Mouse (Mus musculus) liver, embryonic 14.5 days (tissue): ENCODE results near the gene Arl5c. TPM values are rescaled to one million over a fixed set of nuclear protein-coding genes. Genes with fewer than 3 reads are reported as not detected.
A peak's percentile ranks its signal among the peaks of the same experiment; 100 is the strongest.

ENCODE experiments used
- ATAC-seq: fragments of 200-750 bp; cut with Nextera tagmentation; 2 replicates; pipeline ENCODE4 v1.8.0; 2017; ENCODE audit warnings: moderate number of reproducible peaks, mild to moderate bottlenecking, moderate library complexity; ENCODE audit not compliant: insufficient read depth
- DNase-seq, 3 experiments: peaks; one replicate each; pipeline ENCODE4 v3.0.0-alpha.2; 2012 to 2013; ENCODE audit warnings: low read depth in 3 of 3, low spot score in 3 of 3
- H3K27ac ChIP-seq: fragments of 300-500 bp; sonication (generic); 2 replicates; pipeline ENCODE4 v1.5.1; 2014; ENCODE audit warnings: moderate library complexity, mild to moderate bottlenecking, control low read depth, inconsistent platforms
- H3K27me3 ChIP-seq: fragments of 300-500 bp; sonication (generic); 2 replicates; pipeline ENCODE4 v1.6.1; 2014; ENCODE audit warnings: mild to moderate bottlenecking, low read length, moderate library complexity; ENCODE audit not compliant: control insufficient read depth, insufficient read depth
- H3K36me3 ChIP-seq: fragments of 300-500 bp; sonication (generic); replicated peaks from 2 replicates; pipeline ENCODE4 v1.6.1; 2014; ENCODE audit warnings: low read depth; ENCODE audit not compliant: control insufficient read depth, insufficient read depth
- H3K4me1 ChIP-seq, 2 experiments: fragments of 200-500 bp in 1 of 2; fragments of 300-500 bp in 1 of 2; sonication (generic) in 1 of 2; replicated peaks; 2 replicates each; pipeline ENCODE4 v1.6.1; 2012 to 2014; ENCODE audit warnings: antibody characterized with exemption in 1 of 2, inconsistent platforms in 1 of 2, low read length in 1 of 2; ENCODE audit not compliant: control insufficient read depth in 2 of 2, insufficient read depth in 2 of 2
- H3K4me2 ChIP-seq: fragments of 300-500 bp; sonication (generic); 2 replicates; pipeline ENCODE4 v1.6.1; 2014; ENCODE audit warnings: low read depth, mild to moderate bottlenecking, control low read depth, moderate library complexity
- H3K4me3 ChIP-seq, 2 experiments: fragments of 200-500 bp in 1 of 2; fragments of 300-500 bp in 1 of 2; sonication (generic) in 1 of 2; 2 replicates each; pipeline ENCODE4 v1.5.1; 2012 to 2014; ENCODE audit warnings: low read depth in 2 of 2, low read length in 2 of 2, mild to moderate bottlenecking in 2 of 2, control low read depth in 1 of 2, inconsistent platforms in 1 of 2, moderate library complexity in 1 of 2; ENCODE audit not compliant: insufficient read depth in 1 of 2
- H3K9ac ChIP-seq: fragments of 300-500 bp; sonication (generic); replicated peaks from 2 replicates; pipeline ENCODE4 v1.6.1; 2014; ENCODE audit warnings: mild to moderate bottlenecking, control low read depth, moderate library complexity
- H3K9me3 ChIP-seq: fragments of 300-500 bp; sonication (generic); 2 replicates; pipeline ENCODE4 v1.6.1; 2016; ENCODE audit warnings: low read length, mixed read lengths; ENCODE audit not compliant: control insufficient read depth
- CTCF ChIP-seq: IDR thresholded peaks from 2 replicates; pipeline ENCODE4 v1.5.1; 2016; ENCODE audit warnings: antibody characterized with exemption, low read depth, control low read depth
- EP300 ChIP-seq: IDR thresholded peaks from 2 replicates; pipeline ENCODE4 v1.6.1; 2016; ENCODE audit warnings: antibody characterized with exemption, low read depth
- WGBS: fragments of 180-500 bp; shearing (Covaris S2); extraction: QIAGEN DNeasy Blood & Tissue Kit; methylation state at CpG from one replicate; pipeline ENCODE4 v1.1.7; 2014; ENCODE audit not compliant: insufficient replicate concordance; 5-methylcytosine and 5-hydroxymethylcytosine counted together
- polyA plus RNA-seq, 2 experiments: library from polyadenylated mRNA; depleted of rRNA in 1 of 2; stranded (reverse) in 1 of 2; unstranded in 1 of 2; fragments of >200 nt; fragmentation: Nextera tagmentation in 1 of 2; extraction: Ambion mirVana in 1 of 2; gene quantifications; 2 replicates each; pipeline versions ENCODE4 v1.2.1 to v1.2.3; 2012 to 2014

The Arl5c gene
- polyA plus RNA-seq, 2 experiments: 2.2 to 6.4 TPM

DNA sequence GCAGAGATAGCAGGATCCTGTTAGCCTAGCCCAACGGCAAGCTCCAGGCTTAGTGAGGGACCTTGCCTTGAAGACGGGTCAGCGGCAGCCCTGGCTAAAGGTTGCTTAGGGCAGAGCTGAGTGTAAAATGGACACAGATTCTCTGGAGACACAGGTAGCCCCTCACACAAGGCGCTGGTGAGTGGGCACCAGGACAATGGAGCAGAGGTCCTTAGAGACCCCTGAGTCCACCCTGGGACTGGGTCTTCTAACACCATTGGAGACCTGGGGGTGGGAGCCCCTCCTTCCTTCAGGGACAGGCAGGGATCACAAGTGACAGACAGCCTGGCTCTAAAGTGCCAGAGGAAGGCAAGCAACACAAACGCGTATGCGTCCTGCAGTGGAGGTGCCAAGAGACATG, 25.2 kb downstream of the Arl5c start:
- no peak overlapping the region for H3K4me2 ChIP-seq
- ATAC-seq (no peak), DNase-seq (no peak)
- H3K27me3 ChIP-seq: no peaks in the 10 kb centered on the region
- no peak for TF ChIP-seq EP300
- no peak for TF ChIP-seq CTCF
- no peaks in the 10 kb centered on the region for H3K36me3 ChIP-seq
- H3K9me3 ChIP-seq: no peaks in the 10 kb centered on the region
- no peaks in the 10 kb centered on the region for H3K4me1 ChIP-seq
- 68% methylated on average over 7 of the region's 7 CpGs for WGBS
- no peak overlapping the region for H3K4me3 ChIP-seq
- no peak overlapping the region for H3K27ac ChIP-seq
- H3K9ac ChIP-seq: no peak overlapping the region

DNA sequence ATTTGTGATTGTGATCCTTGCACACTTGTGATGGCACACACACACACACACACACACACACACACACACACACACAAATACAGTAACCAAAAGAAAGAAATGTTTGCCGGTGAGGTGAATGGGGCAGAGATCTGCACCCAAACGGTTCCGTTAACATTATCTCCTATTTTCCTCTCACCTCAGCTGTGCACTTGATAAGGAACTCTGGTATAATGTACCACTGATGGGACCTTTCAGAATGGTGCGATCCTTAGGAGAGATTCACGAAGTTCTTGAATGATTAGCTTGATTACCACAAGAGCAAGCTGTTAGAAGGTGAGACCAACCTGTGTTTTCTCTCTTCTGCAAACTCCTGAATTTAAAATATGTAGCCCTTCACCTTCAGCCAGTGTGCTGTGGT, 27.6 kb downstream of the Arl5c start:
- no peaks in the 10 kb centered on the region for H3K36me3 ChIP-seq
- no peaks in the 10 kb centered on the region for H3K27me3 ChIP-seq
- no peak overlapping the region for H3K4me3 ChIP-seq
- no peak overlapping the region for H3K9ac ChIP-seq
- no peak overlapping the region for H3K4me2 ChIP-seq
- H3K4me1 ChIP-seq: no peaks in the 10 kb centered on the region
- ATAC-seq: no peak
- no peak for DNase-seq
- TF ChIP-seq EP300 (no peak), CTCF (no peak)
- no peaks in the 10 kb centered on the region for H3K9me3 ChIP-seq
- 34% methylated on average over 5 of the region's 5 CpGs for WGBS
- no peak overlapping the region for H3K27ac ChIP-seq

DNA sequence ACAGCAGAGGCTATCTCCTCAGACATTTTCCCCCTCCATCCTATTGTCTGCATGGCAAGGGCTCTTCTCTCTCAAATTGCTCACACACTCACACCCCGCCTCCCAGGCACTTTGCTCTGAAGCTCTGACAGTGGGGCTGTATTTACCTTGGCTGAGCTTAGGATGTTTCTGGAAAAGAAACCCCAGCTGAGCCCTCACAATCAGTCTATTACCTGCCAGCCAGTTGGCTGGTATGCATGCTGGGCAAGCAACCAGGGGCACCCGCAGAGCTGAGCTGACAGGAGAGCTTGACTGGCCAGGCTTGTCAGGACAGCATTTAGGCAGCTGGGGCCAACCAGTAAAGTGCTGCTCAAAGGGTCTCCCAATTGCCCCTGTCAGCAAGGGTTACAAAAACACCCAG, 28.9 kb downstream of the Arl5c start:
- no peaks in the 10 kb centered on the region for H3K4me1 ChIP-seq
- H3K9ac ChIP-seq: no peak overlapping the region
- no peak overlapping the region for H3K4me3 ChIP-seq
- H3K27me3 ChIP-seq: no peaks in the 10 kb centered on the region
- H3K36me3 ChIP-seq: no peaks in the 10 kb centered on the region
- TF ChIP-seq EP300: no peak
- TF ChIP-seq CTCF: no peak
- no peak overlapping the region for H3K4me2 ChIP-seq
- WGBS: 52% methylated on average over 2 of the region's 2 CpGs
- ATAC-seq (no peak), DNase-seq (no peak)
- no peaks in the 10 kb centered on the region for H3K9me3 ChIP-seq
- no peak overlapping the region for H3K27ac ChIP-seq

DNA sequence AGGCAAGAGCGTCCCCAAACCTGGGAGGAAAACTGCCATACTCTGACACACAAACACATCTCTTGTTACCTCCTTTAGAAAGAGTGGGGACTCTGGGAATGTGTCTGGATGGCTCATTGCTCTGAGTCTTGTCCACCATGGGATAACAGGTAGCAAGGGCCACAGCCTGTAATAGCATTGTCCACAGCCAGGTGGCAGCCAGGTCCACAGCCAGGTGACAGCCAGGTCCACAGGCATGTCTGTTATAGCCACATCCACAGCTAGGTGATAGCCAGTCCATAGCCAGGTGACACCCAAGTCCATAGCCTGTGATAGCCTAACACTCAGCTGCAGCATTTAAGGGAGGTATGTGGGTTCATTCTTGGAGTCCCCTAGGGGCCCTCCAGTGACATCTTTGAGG, 35.1 kb downstream of the Arl5c start:
- no peaks in the 10 kb centered on the region for H3K27me3 ChIP-seq
- no peak overlapping the region for H3K27ac ChIP-seq
- no peak for ATAC-seq
- 88% methylated on average over 1 of the region's 1 CpGs for WGBS
- H3K9me3 ChIP-seq: no peaks in the 10 kb centered on the region
- no peaks in the 10 kb centered on the region for H3K36me3 ChIP-seq
- H3K4me2 ChIP-seq: no peak overlapping the region
- no peaks in the 10 kb centered on the region for H3K4me1 ChIP-seq
- H3K9ac ChIP-seq: no peak overlapping the region
- TF ChIP-seq CTCF (peak; percentile 71), EP300 (no peak)
- DNase-seq: no peak
- no peak overlapping the region for H3K4me3 ChIP-seq

DNA sequence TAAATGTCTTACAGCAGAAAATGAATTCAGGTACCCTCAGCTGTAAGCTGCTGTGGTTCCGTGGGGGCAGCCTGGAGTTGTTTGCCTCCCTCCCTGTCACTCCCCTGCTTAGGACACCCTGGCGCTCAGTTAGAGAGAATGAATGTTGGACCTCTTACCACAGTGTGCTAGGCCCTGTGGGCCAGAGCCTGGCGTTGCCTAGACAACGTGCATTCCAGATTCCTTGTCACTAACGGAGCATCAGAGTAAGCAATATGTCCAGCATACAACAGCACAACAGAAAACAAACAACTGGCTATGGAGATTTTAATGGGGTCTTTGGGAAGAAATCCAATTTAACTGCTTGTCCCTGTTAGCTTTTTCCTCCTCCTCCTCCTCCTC, 36.7 kb downstream of the Arl5c start:
- 65% methylated on average over 5 of the region's 5 CpGs for WGBS
- Histone ChIP-seq H3K9ac (no peak overlapping the region), H3K4me1 (peaks cover 0 to 3% of the 10 kb centered on the region in 2 experiments; a peak in 1 of 4 replicates)

More for the DNA sequence above, 36.7 kb downstream of the Arl5c start:
- no peak for DNase-seq
- H3K27me3 ChIP-seq: no peaks in the 10 kb centered on the region
- H3K4me3 ChIP-seq: no peak overlapping the region
- no peak for ATAC-seq
- no peak for TF ChIP-seq EP300
- TF ChIP-seq CTCF: no peak
- H3K9me3 ChIP-seq: no peaks in the 10 kb centered on the region
- no peaks in the 10 kb centered on the region for H3K36me3 ChIP-seq
- no peak overlapping the region for H3K27ac ChIP-seq
- H3K4me2 ChIP-seq: no peak overlapping the region
